Mouse (Mus musculus): Measurements from ENCODE around the gene Btbd10.

The Btbd10 gene

DNA sequence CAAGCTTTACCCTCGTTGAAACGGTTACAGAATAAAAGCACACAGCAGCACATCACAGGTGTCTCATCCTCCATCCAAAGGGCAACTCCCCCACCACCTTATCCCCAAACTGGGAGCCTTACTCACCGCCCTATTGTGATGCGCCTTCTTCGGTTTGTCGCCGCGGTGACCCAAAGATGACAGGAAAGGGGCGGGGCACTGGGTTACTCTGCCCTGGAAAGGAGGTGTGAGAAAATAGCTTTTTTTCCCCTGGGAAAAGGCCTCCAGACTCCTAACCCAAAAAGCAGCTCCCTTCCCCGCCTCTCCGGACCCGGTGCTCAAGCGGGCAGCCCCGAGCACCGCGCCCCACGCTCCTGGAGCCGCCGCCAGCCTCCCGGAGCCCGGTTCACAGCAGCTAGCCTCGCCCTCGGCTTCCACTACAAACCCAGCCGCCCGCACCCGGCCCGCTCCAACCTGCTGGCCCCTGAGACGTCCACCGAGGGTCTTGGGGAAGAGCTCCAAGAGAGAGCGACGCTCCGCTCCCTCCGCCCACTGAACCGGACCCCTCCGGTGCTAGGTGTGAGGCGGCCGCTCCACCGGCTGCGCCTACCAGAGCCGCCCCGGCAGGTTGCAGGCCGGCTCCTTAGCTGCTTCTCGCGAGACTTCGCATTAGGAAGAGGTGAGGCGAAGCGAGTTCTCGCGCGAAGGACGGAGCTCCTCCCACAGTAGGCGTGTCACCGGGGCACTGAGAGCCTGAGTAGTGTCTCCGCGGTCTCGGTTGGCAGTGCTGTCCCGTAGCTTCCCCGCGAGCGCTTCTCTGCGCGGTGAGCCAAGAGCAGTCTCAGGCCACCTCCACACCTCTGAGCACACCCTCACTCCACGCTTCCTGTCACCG, at the start of gene Btbd10:
Gene Btbd10, minus strand, starts transcription at position 647 of the 874 bp plus-strand sequence.
- in situ Hi-C loops (cut with MboI; ENCODE audit: unreplicated experiment in 2 of 2), result no loop called here

- in situ Hi-C loops (cut with MboI; ENCODE audit: unreplicated experiment in 2 of 2), result loop anchor here in 1 of 2 experiments (25.0 kb wide), 1 partner anchor 1396 kb away; no protein-coding TSS in a partner anchor
Measured at GRCm38 (mm10) chr7:113416536-113416935, 47.3 kb upstream of the Btbd10 start.

DNA sequence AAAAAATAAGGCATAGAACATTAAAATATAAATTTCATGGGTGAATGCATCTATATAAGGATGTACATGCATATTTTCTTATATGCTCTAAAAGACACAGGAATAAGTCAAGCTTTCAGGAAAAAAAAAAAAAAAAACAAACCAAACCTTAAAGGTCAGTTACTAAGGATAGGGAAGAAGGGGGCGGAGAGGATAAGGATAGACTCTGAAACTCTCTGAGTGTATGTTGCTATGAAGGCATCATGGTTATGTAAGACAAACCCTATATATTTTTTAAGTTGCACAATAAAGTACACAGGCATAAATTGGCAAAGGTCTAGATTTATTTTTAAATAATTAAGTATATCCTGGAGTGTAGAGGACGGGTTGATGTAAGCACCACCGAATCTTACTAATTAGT, 46.1 kb upstream of the Btbd10 start:
- in situ Hi-C loops (cut with MboI; ENCODE audit: unreplicated experiment in 2 of 2), result loop anchor here in 1 of 2 experiments (25.0 kb wide), 1 partner anchor 1397 kb away; no protein-coding TSS in a partner anchor

- in situ Hi-C loops (cut with MboI; ENCODE audit: unreplicated experiment in 2 of 2), result loop anchor here in 1 of 2 experiments (25.0 kb wide), 1 partner anchor 1404 kb away; no protein-coding TSS in a partner anchor
Measured at GRCm38 (mm10) chr7:113408712-113409111, 39.5 kb upstream of the Btbd10 start.

DNA sequence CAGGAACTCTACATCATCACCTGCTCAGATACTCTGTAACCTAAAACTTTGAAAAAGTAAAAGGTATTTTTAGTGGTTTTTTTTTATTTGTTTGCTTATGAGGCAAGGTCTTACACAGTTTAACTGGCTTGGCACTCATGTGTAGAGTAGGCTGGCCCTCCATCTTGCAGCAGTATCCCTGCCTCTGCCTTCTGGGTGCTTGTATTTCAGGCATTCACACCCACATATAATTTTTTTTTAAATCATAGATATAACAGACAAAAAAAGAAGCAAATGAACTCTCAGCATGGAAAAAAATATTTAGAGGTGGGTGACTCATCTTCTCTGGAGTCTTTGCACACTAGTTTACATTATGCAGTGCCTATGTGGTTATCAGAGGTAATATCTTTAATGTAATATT, 28.9 kb upstream of the Btbd10 start:
- in situ Hi-C loops (cut with MboI; ENCODE audit: unreplicated experiment in 2 of 2), result loop anchor here in 1 of 2 experiments (25.0 kb wide), 1 partner anchor 1414 kb away; no protein-coding TSS in a partner anchor

GRCm38 (mm10) chr7:113396661-113397060, 27.5 kb upstream of the Btbd10 start:
- in situ Hi-C loops (cut with MboI; ENCODE audit: unreplicated experiment in 2 of 2), result loop anchor here in 1 of 2 experiments (25.0 kb wide), 1 partner anchor 1416 kb away; no protein-coding TSS in a partner anchor

- in situ Hi-C loops (cut with MboI; ENCODE audit: unreplicated experiment in 2 of 2), result loop anchor here in 1 of 2 experiments (25.0 kb wide), 1 partner anchor 1421 kb away; no protein-coding TSS in a partner anchor
Measured at GRCm38 (mm10) chr7:113391619-113392018, 22.4 kb upstream of the Btbd10 start.

DNA sequence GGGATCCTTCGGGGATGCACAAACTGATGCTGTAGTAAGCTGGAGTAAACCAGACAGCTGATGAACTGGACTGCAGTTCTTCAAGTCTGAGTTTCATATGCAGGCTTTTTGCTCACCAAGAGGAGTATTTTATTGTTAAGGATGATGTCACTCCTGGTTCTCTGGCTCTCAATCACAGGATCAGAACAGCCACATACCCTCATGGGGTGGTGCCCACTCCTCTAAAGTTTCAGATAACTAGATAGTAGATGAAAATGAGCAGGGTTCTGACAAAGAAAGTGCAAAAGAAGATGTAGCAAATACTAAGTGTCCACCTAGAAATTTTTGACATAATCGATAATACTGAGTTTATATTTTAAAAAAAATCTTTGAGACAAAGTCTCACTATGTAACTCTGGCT, 19.3 kb upstream of the Btbd10 start, which contains the start of gene Pth:
Gene Pth, minus strand, starts transcription at position 101 of the 400 bp plus-strand sequence.
- in situ Hi-C loops (cut with MboI; ENCODE audit: unreplicated experiment in 2 of 2), result loop anchor here in 1 of 2 experiments (25.0 kb wide), 1 partner anchor 1424 kb away; no protein-coding TSS in a partner anchor

GRCm38 (mm10) chr7:113377875-113378658, 8.9 kb upstream of the Btbd10 start:
- in situ Hi-C loops (cut with MboI; ENCODE audit: unreplicated experiment in 2 of 2), result loop anchor here (5.0 to 25.0 kb wide), 8 partner anchors 57 to 1434 kb away; partner anchors contain the start of gene Far1 (in 2 of the 2)

- in situ Hi-C loops (cut with MboI; ENCODE audit: unreplicated experiment in 2 of 2), result loop anchor here (5.0 to 10.0 kb wide), 7 partner anchors 62 to 652 kb away; partner anchors contain the start of gene Far1 (in 2 of the 2)
Measured at GRCm38 (mm10) chr7:113372682-113373081, 3.5 kb upstream of the Btbd10 start.

- in situ Hi-C loops (cut with MboI; ENCODE audit: unreplicated experiment in 2 of 2), result loop anchor here (5.0 to 10.0 kb wide), 7 partner anchors 65 to 655 kb away; partner anchors contain the start of gene Far1 (in 2 of the 2)
Measured at GRCm38 (mm10) chr7:113369620-113370340, 588 bp upstream of the Btbd10 start.

- in situ Hi-C loops (cut with MboI; ENCODE audit: unreplicated experiment in 2 of 2), result no loop called here
Measured at GRCm38 (mm10) chr7:113367440-113367839, 1.8 kb downstream of the Btbd10 start.

GRCm38 (mm10) chr7:113349089-113349488, 20.1 kb downstream of the Btbd10 start:
- in situ Hi-C loops (cut with MboI; ENCODE audit: unreplicated experiment in 2 of 2), result loop anchor here in 1 of 2 experiments (25.0 kb wide), 1 partner anchor 888 kb away; no protein-coding TSS in a partner anchor

- in situ Hi-C loops (cut with MboI; ENCODE audit: unreplicated experiment in 2 of 2), result loop anchor here in 1 of 2 experiments (25.0 kb wide), 1 partner anchor 890 kb away; no protein-coding TSS in a partner anchor
Measured at GRCm38 (mm10) chr7:113347694-113348093, 21.5 kb downstream of the Btbd10 start.

DNA sequence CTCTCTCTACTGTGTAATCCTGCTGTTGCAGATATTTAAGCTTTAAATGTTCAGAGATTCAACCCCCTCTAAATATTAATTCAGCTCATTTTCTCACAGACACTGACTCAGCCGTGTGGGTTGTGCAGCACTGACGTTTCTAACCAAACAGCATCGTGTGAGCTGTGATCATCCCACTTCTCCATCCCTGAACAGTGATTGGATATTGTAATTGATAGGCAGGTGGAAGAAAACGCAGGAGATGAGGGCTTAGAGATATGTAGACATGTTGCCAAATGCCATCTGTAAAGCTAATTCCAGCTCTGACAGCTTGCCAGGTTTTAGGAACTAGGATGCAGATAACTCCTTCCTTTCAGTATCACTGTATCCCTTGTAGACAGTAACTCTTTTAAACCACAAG, 21.9 kb downstream of the Btbd10 start:
- in situ Hi-C loops (cut with MboI; ENCODE audit: unreplicated experiment in 2 of 2), result loop anchor here in 1 of 2 experiments (25.0 kb wide), 1 partner anchor 890 kb away; no protein-coding TSS in a partner anchor

DNA sequence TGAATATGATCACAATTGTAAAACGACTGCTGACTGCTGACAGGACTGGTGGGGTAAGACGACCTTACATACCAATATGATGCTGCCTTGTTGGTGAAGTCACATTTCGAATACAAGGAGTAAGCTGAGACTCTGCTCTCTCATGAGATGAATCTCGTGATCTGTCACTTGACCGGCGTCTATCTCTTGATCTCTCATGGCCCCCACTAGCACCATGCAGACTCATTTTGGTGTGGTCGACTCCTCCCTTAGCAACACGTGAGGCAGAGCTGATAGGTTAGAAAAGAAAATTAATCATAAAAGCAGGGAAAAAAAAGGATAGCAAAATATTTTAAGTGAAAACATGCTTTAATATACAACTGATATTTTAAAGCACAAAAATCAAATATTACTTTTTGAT, 33.9 kb downstream of the Btbd10 start:
- in situ Hi-C loops (cut with MboI; ENCODE audit: unreplicated experiment in 2 of 2), result loop anchor here in 1 of 2 experiments (25.0 kb wide), 1 partner anchor 902 kb away; no protein-coding TSS in a partner anchor

DNA sequence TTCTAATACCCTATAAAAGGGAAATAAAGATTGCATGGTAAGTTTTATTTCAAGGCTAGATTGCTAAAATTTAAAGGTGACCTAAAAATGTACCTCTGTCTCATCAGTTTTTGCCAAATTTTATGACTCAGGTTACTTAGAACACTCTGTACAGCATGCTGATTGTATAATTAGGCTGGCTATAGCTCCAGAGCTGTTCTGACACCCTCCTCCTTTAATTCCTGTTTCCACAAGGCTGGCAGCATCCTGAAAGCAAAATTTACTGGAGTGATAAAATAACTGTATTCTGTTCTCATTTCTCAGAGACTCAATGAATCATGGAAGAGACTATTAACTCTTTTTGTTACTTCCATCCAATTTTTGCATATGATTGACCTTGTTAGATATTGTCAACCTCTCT, 35.2 kb downstream of the Btbd10 start:
- in situ Hi-C loops (cut with MboI; ENCODE audit: unreplicated experiment in 2 of 2), result loop anchor here in 1 of 2 experiments (25.0 kb wide), 1 partner anchor 903 kb away; no protein-coding TSS in a partner anchor

DNA sequence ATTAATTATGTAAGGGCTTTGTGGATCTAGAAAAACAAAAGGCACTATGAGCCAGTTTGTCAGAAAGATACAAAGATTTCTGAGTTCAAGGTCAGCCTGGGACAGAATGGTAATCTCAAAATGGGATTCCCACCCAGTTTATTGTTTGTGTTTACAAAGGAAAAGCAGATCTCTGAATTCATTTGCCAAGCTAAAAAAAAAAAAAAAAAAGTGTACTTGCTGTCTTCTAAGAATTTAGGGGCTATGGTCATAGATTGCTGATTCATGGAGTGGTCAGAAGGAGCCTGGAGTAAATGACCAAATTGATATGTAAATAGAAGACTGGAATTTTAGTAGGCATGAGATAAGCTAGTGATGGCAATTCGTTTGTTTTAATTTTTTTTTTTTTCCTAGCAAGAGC, 49.1 kb downstream of the Btbd10 start:
- in situ Hi-C loops (cut with MboI; ENCODE audit: unreplicated experiment in 2 of 2), result no loop called here

DNA sequence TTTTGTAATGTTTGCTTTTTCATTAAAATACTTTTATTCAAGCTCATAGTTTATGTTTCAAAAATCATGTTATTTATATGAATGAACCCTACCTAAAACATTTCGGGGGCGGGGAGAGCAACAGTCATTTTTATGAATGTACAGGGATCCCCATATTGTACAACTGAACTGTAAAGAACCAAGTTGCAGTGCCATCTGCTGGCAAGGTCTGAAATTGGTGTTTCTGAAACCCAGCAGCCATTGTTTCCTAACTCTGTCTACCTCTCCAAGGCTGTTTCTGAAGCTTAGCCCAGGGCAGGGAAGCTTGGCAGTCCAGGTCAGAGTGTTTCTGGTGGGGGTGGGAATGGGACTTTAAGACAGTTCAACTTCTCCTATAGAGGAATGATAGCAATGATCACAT, 57.4 kb downstream of the Btbd10 start:
- in situ Hi-C loops (cut with MboI; ENCODE audit: unreplicated experiment in 2 of 2), result loop anchor here (5.0 to 10.0 kb wide), 3 partner anchors 54 to 169 kb away; no protein-coding TSS in a partner anchor

All from v-Abl transformed pro-B cells (cell line).